Mouse (Mus musculus): ENCODE measurements at regions not wholly inside any gene's neighbourhood (a gene's known extent, or its start where the extent isn't known, plus 50 kb on each side); places are given as distances from the start of the nearest gene placed in this dataset.

DNA sequence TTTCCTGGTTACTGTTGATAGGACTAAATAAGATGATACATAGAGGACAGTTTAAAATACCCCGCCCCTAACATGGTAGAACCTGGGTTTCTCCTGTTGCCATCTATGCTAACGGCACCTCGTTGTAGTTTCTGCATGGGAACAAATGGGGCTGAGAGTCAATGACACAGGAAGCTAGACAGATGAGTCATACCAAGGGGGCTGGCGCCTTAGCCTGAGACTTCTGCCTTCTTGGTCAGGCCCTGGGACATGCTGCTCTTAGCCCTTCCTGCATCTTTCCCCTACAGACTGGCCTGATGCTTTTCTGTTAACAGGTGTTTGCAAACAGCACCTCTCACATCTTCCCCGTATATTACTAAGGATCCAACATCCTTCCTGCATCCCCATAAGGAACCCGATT lies 250.5 kb downstream of the Lyplal1 start:
- no peak for ATAC-seq (ENCODE audit: extremely low read depth, insufficient number of reproducible peaks, low FRiP score, poor library complexity, severe bottlenecking)

DNA sequence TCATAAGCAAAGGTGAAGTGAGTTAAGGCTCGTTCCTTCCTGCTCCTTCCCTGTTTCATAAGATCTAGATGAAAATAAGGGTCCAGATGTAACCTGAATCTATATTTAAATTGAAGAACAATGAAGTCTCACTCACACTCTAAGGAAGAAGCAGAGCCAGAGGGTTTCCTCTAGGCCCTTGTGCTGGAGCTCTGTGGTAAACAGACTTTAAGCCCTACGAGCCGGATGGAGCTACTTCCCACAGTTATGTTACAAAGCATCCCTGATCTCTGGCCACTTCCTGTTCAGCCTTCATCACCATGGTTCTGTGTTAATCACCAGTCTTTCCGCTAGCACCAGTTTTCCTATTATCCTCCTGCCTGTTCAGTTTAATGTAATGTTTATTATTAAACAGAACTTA lies 250.1 kb downstream of the Lyplal1 start:
- TF ChIP-seq POLR2AphosphoS5 (IDR thresholded peaks at IDR 0.05; ENCODE audit: insufficient replicate concordance, low read depth, low read length): no peak
- no peak for TF ChIP-seq TAL1 (conservative IDR thresholded peaks at IDR 0.05; ENCODE audit: low read depth, low read length)
- TF ChIP-seq CTCF (IDR thresholded peaks at IDR 0.05; ENCODE audit: low read depth, low read length): no peak
- no peak for TF ChIP-seq GATA1 (IDR thresholded peaks at IDR 0.05; ENCODE audit: borderline replicate concordance, low read length)
- no peak for TF ChIP-seq GATA2 (IDR thresholded peaks at IDR 0.05; ENCODE audit: borderline replicate concordance, low read depth, low read length)
- H3K4me3 ChIP-seq (ENCODE audit: low read depth, low read length): no peak overlapping the region
- no peaks in the 10 kb centered on the region for H3K4me1 ChIP-seq (ENCODE audit: insufficient read depth, low read depth, low read length)
- DNase-seq (ENCODE audit: low spot score) (no peak), ATAC-seq (ENCODE audit: extremely low read depth, insufficient number of reproducible peaks, low FRiP score, poor library complexity, severe bottlenecking) (no peak)
- H3K36me3 ChIP-seq (replicated peaks): no peaks in the 10 kb centered on the region
- H3K9me3 ChIP-seq (replicated peaks): peaks cover 38% of the 10 kb centered on the region
- no peaks in the 10 kb centered on the region for H3K27me3 ChIP-seq (ENCODE audit: insufficient read depth, low read length)

More for the DNA sequence above, 250.5 kb downstream of the Lyplal1 start:
- Histone ChIP-seq H3K4me1 (ENCODE audit: insufficient read depth, low read depth, low read length) (no peaks in the 10 kb centered on the region), H3K9me3 (replicated peaks) (peaks cover 40% of the 10 kb centered on the region), H3K4me3 (ENCODE audit: low read depth, low read length) (no peak overlapping the region), H3K36me3 (replicated peaks) (no peaks in the 10 kb centered on the region), H3K27me3 (ENCODE audit: insufficient read depth, low read length) (no peaks in the 10 kb centered on the region)
- TF ChIP-seq CTCF (IDR thresholded peaks at IDR 0.05; ENCODE audit: low read depth, low read length) (no peak), POLR2AphosphoS5 (IDR thresholded peaks at IDR 0.05; ENCODE audit: insufficient replicate concordance, low read depth, low read length) (no peak), TAL1 (conservative IDR thresholded peaks at IDR 0.05; ENCODE audit: low read depth, low read length) (no peak), GATA1 (IDR thresholded peaks at IDR 0.05; ENCODE audit: borderline replicate concordance, low read length) (no peak), GATA2 (IDR thresholded peaks at IDR 0.05; ENCODE audit: borderline replicate concordance, low read depth, low read length) (no peak)
- no peak for DNase-seq (ENCODE audit: low spot score)

DNA sequence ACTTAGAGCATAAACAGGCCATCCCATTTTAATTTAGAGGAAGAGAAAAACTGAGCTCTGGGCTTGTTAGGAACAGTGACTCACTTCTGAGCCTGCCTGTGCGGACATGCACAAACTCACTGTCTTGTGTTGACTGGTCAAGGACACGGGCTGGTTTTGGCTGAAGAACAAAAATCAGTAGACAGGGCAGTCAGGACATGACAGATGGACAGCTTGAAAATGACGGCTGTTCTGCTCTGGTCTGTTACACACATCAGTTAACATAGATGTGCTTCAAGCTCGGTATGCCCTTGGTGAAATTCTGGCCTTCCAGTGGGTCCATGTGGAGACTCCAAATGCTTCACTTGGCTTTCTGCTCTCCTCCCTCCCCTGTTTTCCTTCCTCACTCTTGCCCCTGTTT lies 248.4 kb downstream of the Lyplal1 start:
- H3K4me1 ChIP-seq (ENCODE audit: insufficient read depth, low read depth, low read length): no peaks in the 10 kb centered on the region

DNA sequence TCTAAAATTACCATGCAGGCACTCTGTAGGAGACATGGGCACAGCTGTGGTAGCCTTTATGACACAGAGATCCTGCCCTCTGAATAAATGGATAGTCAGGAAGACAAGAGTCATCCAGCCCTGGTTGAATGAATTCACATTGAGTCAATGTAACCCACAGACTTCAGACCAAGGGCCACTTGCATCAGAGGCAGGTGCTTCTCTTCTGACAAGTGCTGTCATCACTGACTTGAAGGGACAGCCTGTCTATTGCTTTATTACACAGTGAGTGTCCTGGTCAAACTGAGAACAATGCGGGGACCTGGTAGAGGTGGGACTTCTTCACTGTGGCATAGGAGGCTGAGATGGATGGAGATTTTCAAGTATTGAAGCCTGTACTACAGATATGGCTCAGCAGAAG lies 230.1 kb downstream of the Lyplal1 start:
- Histone ChIP-seq H3K4me1 (ENCODE audit: insufficient read depth, low read depth, low read length) (no peaks in the 10 kb centered on the region), H3K9me3 (replicated peaks) (peaks cover 22% of the 10 kb centered on the region), H3K27me3 (ENCODE audit: insufficient read depth, low read length) (no peaks in the 10 kb centered on the region), H3K4me3 (ENCODE audit: low read depth, low read length) (no peak overlapping the region), H3K36me3 (replicated peaks) (no peaks in the 10 kb centered on the region)
- ATAC-seq (ENCODE audit: extremely low read depth, insufficient number of reproducible peaks, low FRiP score, poor library complexity, severe bottlenecking): no peak
- no peak for DNase-seq (ENCODE audit: low spot score)
- no peak for TF ChIP-seq GATA1 (IDR thresholded peaks at IDR 0.05; ENCODE audit: borderline replicate concordance, low read length)
- TF ChIP-seq TAL1 (conservative IDR thresholded peaks at IDR 0.05; ENCODE audit: low read depth, low read length): no peak
- TF ChIP-seq CTCF (IDR thresholded peaks at IDR 0.05; ENCODE audit: low read depth, low read length): no peak
- no peak for TF ChIP-seq POLR2AphosphoS5 (IDR thresholded peaks at IDR 0.05; ENCODE audit: insufficient replicate concordance, low read depth, low read length)
- no peak for TF ChIP-seq GATA2 (IDR thresholded peaks at IDR 0.05; ENCODE audit: borderline replicate concordance, low read depth, low read length)

More for the DNA sequence above, 248.4 kb downstream of the Lyplal1 start:
- H3K4me3 ChIP-seq (ENCODE audit: low read depth, low read length): no peak overlapping the region
- ATAC-seq (ENCODE audit: extremely low read depth, insufficient number of reproducible peaks, low FRiP score, poor library complexity, severe bottlenecking): no peak
- no peaks in the 10 kb centered on the region for H3K36me3 ChIP-seq (replicated peaks)
- DNase-seq (ENCODE audit: low spot score): no peak
- peaks cover 39% of the 10 kb centered on the region for H3K9me3 ChIP-seq (replicated peaks)
- TF ChIP-seq GATA2 (IDR thresholded peaks at IDR 0.05; ENCODE audit: borderline replicate concordance, low read depth, low read length) (no peak), GATA1 (IDR thresholded peaks at IDR 0.05; ENCODE audit: borderline replicate concordance, low read length) (no peak), CTCF (IDR thresholded peaks at IDR 0.05; ENCODE audit: low read depth, low read length) (no peak), POLR2AphosphoS5 (IDR thresholded peaks at IDR 0.05; ENCODE audit: insufficient replicate concordance, low read depth, low read length) (no peak), TAL1 (conservative IDR thresholded peaks at IDR 0.05; ENCODE audit: low read depth, low read length) (no peak)
- no peaks in the 10 kb centered on the region for H3K27me3 ChIP-seq (ENCODE audit: insufficient read depth, low read length)

DNA sequence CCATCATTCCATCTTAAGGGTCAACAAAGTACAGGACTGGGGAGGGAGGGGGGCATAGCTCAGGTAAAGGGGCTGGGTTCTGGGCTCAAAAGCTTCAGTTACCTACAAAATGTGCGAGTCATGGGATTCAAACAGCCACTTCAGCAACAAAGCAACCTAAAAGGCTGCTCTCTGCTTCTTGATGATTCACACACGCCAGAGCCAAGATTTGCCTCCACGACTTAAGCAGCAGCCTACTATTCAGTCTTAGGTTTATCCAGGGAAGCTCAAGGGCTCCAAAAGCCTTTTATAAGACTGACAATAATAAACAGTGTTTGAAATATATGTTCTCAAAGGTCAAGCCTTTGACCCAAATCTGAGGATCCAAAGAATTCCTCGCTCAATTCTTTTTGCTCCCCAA lies 225.3 kb downstream of the Lyplal1 start:
- no peaks in the 10 kb centered on the region for H3K27me3 ChIP-seq (ENCODE audit: insufficient read depth, low read length)
- ATAC-seq (ENCODE audit: extremely low read depth, insufficient number of reproducible peaks, low FRiP score, poor library complexity, severe bottlenecking) (no peak), DNase-seq (ENCODE audit: low spot score) (no peak)
- TF ChIP-seq CTCF (IDR thresholded peaks at IDR 0.05; ENCODE audit: low read depth, low read length) (no peak), GATA2 (IDR thresholded peaks at IDR 0.05; ENCODE audit: borderline replicate concordance, low read depth, low read length) (no peak), POLR2AphosphoS5 (IDR thresholded peaks at IDR 0.05; ENCODE audit: insufficient replicate concordance, low read depth, low read length) (no peak), GATA1 (IDR thresholded peaks at IDR 0.05; ENCODE audit: borderline replicate concordance, low read length) (no peak), TAL1 (conservative IDR thresholded peaks at IDR 0.05; ENCODE audit: low read depth, low read length) (no peak)
- H3K4me1 ChIP-seq (ENCODE audit: insufficient read depth, low read depth, low read length): no peaks in the 10 kb centered on the region
- peaks cover 25% of the 10 kb centered on the region for H3K9me3 ChIP-seq (replicated peaks)
- H3K36me3 ChIP-seq (replicated peaks): no peaks in the 10 kb centered on the region
- H3K4me3 ChIP-seq (ENCODE audit: low read depth, low read length): no peak overlapping the region

DNA sequence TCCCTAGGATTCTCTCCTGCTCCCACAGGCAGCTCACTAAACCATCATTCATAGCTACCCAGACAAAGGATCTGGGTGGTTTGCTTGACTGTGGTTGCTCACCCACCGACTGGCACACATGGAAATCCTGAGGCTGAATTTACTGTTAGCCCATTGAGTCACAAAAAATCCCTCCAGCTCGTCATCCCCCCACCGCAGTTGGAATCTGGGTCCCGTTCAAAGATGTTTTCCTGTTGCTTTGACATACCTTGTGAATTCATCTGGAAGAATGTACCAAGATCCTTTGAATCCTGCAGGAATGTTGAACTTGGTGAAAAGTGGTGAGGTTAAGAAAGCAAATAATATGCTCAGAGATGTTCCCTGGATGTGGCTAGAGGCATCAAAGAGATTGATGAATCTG lies 223.7 kb downstream of the Lyplal1 start:
- ATAC-seq (ENCODE audit: extremely low read depth, insufficient number of reproducible peaks, low FRiP score, poor library complexity, severe bottlenecking) (no peak), DNase-seq (ENCODE audit: low spot score) (no peak)
- peaks cover 15% of the 10 kb centered on the region for H3K9me3 ChIP-seq (replicated peaks)

More for the DNA sequence above, 223.7 kb downstream of the Lyplal1 start:
- no peak overlapping the region for H3K4me3 ChIP-seq (ENCODE audit: low read depth, low read length)
- no peaks in the 10 kb centered on the region for H3K4me1 ChIP-seq (ENCODE audit: insufficient read depth, low read depth, low read length)
- TF ChIP-seq CTCF (IDR thresholded peaks at IDR 0.05; ENCODE audit: low read depth, low read length) (no peak), POLR2AphosphoS5 (IDR thresholded peaks at IDR 0.05; ENCODE audit: insufficient replicate concordance, low read depth, low read length) (no peak), GATA1 (IDR thresholded peaks at IDR 0.05; ENCODE audit: borderline replicate concordance, low read length) (no peak)
- no peaks in the 10 kb centered on the region for H3K36me3 ChIP-seq (replicated peaks)
- no peaks in the 10 kb centered on the region for H3K27me3 ChIP-seq (ENCODE audit: insufficient read depth, low read length)

All from G1E (cell line).